Mouse (Mus musculus) adrenal gland, postnatal 14 days (tissue): ENCODE results near the gene Adh1. TPM values are rescaled to one million over a fixed set of nuclear protein-coding genes. Genes with fewer than 3 reads are reported as not detected.

ENCODE experiments used
- total RNA-seq: library from RNA; stranded (reverse); gene quantifications from 2 replicates; pipeline ENCODE4 v1.2.3, GENCODE M21; 2021

Adh1 gene
- total RNA-seq, 1 experiment from 2014 or later, result 4,029 TPM

Other genes starting within 250 kb of the Adh1 start
- 0.04 TPM in 1 of 2 replicates, not detected in the other for gene 1110002E22Rik, start 195.9 kb upstream of the Adh1 start, total RNA-seq
- gene Gm5105, start 193.6 kb upstream of the Adh1 start, total RNA-seq, result not detected in 2 replicates
- gene Trmt10a, start 117.5 kb upstream of the Adh1 start, total RNA-seq, result 11.7 and 14.7 TPM in 2 replicates
- 8.0 and 22.6 TPM in 2 replicates for gene Mttp, start 116.0 kb upstream of the Adh1 start, total RNA-seq
- not detected in 2 replicates for gene 4930579F01Rik, start 67.2 kb upstream of the Adh1 start, total RNA-seq
- gene Adh7, start 43.2 kb upstream of the Adh1 start, total RNA-seq, result 18.2 and 24.3 TPM in 2 replicates
- gene Adh6a, start 52.3 kb downstream of the Adh1 start, total RNA-seq, result not detected in 2 replicates
- 0.52 and 0.56 TPM in 2 replicates for gene Adh6b, start 80.8 kb downstream of the Adh1 start, total RNA-seq
- gene Adh4, start 154.5 kb downstream of the Adh1 start, total RNA-seq, result 1.6 and 13.8 TPM in 2 replicates
- gene Adh5, start 182.1 kb downstream of the Adh1 start, total RNA-seq, result 180 and 201 TPM in 2 replicates
- 50.5 and 54.4 TPM in 2 replicates for gene Metap1, start 228.5 kb downstream of the Adh1 start, total RNA-seq